Mouse (Mus musculus): ENCODE data around the gene Faiml.
A peak's percentile ranks its signal among the peaks of the same experiment; 100 is the strongest.

Faiml gene

DNA sequence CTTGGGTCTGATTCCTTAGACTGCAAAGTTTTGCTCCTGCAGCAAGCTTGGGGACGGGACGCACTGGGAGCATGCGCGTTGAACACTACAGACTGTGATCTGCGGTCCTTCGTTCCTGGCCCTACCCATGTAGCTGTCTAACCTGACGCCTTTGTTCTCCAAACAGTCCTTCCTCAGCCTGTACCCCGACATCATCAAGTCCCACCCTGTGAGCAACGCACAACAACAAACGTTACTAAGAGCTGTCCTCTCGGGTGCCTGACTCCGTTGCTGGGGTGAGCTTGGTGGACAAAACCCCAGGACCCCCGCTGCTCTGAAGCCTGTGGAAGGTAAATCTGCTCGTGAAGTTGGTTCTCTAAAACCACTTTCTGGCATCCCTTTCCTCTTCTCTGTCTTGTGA, at the start of gene Faiml:
Gene Faiml, minus strand, starts transcription at position 101 of the 400 bp plus-strand sequence.
- no peak for DNase-seq (ENCODE audit: low spot score in 2 of 2)

DNA sequence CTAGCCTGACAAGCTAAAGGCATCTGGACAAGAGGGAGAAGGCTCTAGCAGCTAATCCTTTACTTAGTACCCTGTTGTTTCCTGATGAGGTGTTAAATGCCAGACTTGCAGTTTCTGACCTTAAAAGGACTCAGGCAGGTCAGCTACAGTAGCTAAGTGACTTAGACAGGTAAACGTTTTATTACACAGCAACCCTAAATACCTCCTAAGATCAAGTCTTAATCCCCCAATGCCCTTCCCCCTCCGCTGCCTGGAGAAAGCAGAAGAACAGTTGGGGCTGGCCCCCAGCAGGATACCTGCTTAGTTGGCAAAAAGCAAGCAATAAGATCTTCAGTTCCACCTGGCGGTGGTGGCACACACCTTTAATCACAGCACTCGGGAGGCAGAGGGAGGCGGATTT, 21.9 kb upstream of the Faiml start:
- no peak for DNase-seq (ENCODE audit: low spot score in 2 of 2)

DNA sequence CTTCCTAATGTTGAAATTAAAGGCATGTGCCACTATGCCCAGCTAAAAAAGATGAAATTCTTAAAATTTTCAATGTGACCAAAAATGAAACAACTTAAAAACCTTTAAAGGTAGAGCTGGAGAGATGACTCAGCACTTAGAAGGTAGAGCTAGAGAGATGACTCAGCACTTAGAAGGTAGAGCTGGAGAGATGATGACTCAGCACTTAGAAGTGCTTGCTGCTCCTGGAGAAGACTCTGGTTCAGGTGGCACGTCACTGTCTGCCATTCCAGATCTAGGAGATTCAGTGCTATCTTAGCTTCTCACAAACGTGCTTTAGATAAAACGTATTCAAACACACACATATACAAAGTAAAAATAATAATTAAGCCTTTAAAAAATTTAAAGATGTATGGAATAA, 19.8 kb upstream of the Faiml start:
- no peak for DNase-seq (ENCODE audit: low spot score in 2 of 2)

DNA sequence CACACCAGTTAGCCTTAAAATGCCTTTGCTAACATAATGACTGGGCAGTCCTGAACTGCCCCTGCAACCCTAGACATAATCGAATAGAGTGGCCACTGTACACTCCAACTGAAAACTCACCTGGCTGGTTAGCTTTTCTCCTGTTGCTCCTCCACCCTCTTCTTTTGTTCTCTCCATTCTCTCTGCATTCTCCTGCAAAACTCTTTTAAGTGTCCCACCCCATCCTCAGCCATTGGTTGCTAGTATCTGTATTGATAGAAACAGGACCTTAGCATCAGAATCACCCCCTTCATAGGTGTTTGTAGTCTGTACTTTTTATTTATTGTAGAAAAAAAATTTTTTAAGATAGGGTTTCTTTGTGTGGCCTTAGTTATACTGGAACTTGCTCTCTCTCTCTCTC, 19.2 kb upstream of the Faiml start:
- DNase-seq (ENCODE audit: low spot score in 2 of 2), result no peak

- no peak for DNase-seq (ENCODE audit: low spot score in 2 of 2)
These were observed 16.8 kb upstream of the Faiml start for GRCm38 (mm10) chr9:99253861-99254260.

GRCm38 (mm10) chr9:99248906-99249305, 11.9 kb upstream of the Faiml start:
- DNase-seq (ENCODE audit: low spot score in 2 of 2), result no peak

DNA sequence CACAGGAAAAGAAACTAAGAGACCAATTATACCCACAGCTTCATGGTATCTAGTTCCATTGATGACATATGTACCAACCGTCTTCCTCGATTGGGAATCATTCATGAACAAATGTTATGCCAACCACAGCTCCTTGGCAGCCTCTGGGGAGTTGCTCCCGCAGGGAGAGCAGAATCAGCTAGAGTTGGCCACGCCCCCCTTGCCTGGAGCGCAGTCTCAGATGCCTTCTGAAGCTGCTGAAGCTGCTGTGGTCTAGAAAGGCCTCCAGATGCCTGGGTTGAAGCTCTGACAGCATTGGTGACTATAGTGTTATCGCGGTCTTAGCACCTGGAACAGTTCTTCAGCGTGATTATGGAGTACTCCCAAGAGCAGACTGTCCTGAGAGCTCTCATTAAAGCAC, 11.3 kb upstream of the Faiml start:
- DNase-seq (ENCODE audit: low spot score in 2 of 2), result no peak

DNA sequence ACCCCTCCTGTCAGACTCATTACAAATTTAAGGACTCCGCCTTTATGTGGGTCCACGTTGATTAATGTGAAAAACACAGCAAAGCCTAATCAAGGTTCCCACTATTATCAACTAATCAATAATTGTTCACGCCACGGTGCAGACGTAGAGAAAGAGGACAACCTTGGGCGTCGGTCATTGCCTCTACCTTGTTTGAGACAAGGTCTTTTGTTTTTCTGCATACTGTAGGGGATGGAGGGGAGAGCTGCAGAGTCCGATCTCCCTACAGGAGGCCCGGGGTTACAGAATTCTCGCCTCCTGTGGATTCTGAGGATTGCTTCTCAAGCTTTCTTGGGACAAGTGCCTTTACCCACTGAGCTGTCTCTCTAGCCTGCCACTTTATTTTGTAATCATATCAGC, 6.9 kb upstream of the Faiml start:
- DNase-seq (ENCODE audit: low spot score in 2 of 2), result no peak

GRCm38 (mm10) chr9:99243190-99243894, 6.3 kb upstream of the Faiml start, which contains the start of gene Cep70:
Cep70 (plus strand) TSS chr9:99243367.
- DNase-seq (ENCODE audit: low spot score in 2 of 2), result peak; percentile 92 to 94

GRCm38 (mm10) chr9:99242533-99243189, 5.6 kb upstream of the Faiml start:
- no peak for DNase-seq (ENCODE audit: low spot score in 2 of 2)

DNA sequence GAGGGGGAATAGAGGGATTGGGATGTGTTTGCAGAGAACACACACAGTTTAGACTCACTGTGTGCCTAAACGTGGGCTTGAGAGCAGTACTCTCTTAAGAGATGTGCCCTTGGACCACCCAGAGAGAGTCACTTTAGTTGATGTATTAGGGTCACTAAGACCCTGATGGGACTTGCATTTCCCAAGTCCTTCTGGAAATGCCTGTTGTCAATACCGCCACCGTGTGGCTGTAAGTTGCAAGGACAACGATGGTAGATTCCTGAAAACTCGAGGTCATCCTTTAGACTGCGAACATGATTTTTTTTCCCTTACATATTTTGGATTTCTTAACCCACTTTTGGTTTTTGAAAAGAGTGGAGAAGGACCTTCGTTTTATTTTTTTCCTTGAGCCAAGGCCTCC, 5.0 kb upstream of the Faiml start:
- peak in 1 of 2 experiments; percentile 32 for DNase-seq (ENCODE audit: low spot score in 2 of 2)

- no peak for DNase-seq (ENCODE audit: low spot score in 2 of 2)
These were observed 3.5 kb upstream of the Faiml start for GRCm38 (mm10) chr9:99240571-99240970.

DNA sequence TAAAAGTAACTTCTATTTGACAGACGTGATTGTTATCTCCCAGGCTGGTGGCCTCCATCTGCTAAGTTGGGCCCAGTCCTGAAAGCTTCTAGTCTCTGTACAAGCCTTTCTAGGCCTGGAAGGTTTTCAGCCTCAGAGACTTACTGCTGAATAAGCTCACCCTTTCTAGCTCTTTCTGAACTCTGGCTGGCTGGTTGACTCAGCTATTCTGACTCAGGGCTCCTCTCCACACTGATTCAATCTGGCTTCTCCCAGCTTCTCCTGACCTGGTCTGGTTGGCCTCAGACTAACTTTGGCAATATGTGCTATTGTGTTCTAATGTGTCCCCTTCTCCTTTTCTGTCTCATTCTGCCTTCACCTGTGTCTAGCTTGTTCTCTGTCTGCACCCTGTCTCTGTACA, 2.2 kb upstream of the Faiml start:
- no peak for DNase-seq (ENCODE audit: low spot score in 2 of 2)

GRCm38 (mm10) chr9:99238276-99238675, 1.2 kb upstream of the Faiml start:
- no peak for DNase-seq (ENCODE audit: low spot score in 2 of 2)

GRCm38 (mm10) chr9:99229450-99229849, 7.6 kb downstream of the Faiml start:
- DNase-seq (ENCODE audit: low spot score in 2 of 2), result no peak

GRCm38 (mm10) chr9:99224583-99224982, 12.5 kb downstream of the Faiml start:
- DNase-seq (ENCODE audit: low spot score in 2 of 2), result no peak

- no peak for DNase-seq (ENCODE audit: low spot score in 2 of 2)
These were observed 15.4 kb downstream of the Faiml start for GRCm38 (mm10) chr9:99221636-99222035.

GRCm38 (mm10) chr9:99217999-99218719, 18.9 kb downstream of the Faiml start:
- peak; percentile 58 to 79 for DNase-seq (ENCODE audit: low spot score in 2 of 2)

- DNase-seq (ENCODE audit: low spot score in 2 of 2), result no peak
These were observed 20.9 kb downstream of the Faiml start for GRCm38 (mm10) chr9:99216182-99216581.

- no peak for DNase-seq (ENCODE audit: low spot score in 2 of 2)
These were observed 24.4 kb downstream of the Faiml start for GRCm38 (mm10) chr9:99212643-99213042.

DNA sequence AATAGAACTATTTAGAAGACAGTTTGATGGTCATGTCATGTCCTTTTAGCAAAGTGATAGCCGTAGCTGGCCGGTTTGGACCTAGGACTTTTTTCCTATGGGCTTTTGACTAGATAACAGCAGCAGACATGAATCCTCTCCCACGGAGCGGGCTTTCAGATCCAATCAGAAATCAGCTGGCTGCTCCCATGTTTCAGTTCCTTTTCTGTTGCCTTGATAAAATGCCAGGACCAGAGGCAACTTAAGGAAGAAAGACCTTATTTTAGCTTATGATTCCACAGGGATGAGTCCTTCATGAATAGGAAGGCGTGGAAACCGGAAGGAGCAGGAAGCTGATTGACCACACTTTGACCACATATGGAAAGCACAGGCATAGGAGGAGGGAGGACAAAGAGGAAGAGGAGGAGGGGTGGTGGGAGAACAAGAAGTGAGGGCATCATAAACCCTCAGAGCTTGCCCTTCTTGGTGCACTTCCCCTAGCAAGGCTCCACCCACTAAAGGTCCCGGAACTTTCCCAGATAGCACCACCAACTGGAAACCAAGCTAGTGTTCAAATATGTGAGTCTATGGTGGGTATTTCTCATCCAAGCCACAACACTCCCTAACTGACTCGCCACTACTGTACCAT, 53.9 kb downstream of the Faiml start:
- no peak for DNase-seq (ENCODE audit: low spot score in 2 of 2)

- no peak for DNase-seq (ENCODE audit: low spot score in 2 of 2)
These were observed 54.9 kb downstream of the Faiml start for GRCm38 (mm10) chr9:99182121-99182520.
